Mouse (Mus musculus) gastrocnemius, adult 18-20 months (tissue): ENCODE measurements around the gene Gm13124. TPM values are rescaled to one million over a fixed set of nuclear protein-coding genes. Genes with fewer than 3 reads are reported as not detected.
"Not testable (repeated sequence)": the region's sequence is repeated elsewhere in the genome, so short reads cannot be mapped to it uniquely, and the experiment has no call there.

ENCODE experiments used
- DNase-seq: peaks from one replicate; pipeline ENCODE4 v3.0.0; 2021; ENCODE audit warnings: low spot score
- long read RNA-seq, 2 experiments: library from polyadenylated mRNA; stranded (forward); transcript quantifications; one replicate each; pipeline ENCODE4 v2.0.0; 2021
- total RNA-seq, 2 experiments: library from RNA; stranded (reverse); gene quantifications; 2 replicates each; pipeline ENCODE4 v1.2.3; 2021

The Gm13124 gene
- not detected for total RNA-seq
- long read RNA-seq, experiment 1 = 0 reads
- long read RNA-seq, experiment 2 = 0 reads

GRCm38 (mm10) chr4:144565034-144565433 lies at the start of gene Gm13124:
Gene Gm13124, minus strand, starts transcription at chr4:144565134.
- no peak for DNase-seq

- DNase-seq = no peak
These were observed 49.7 kb upstream of the Gm13124 start for GRCm38 (mm10) chr4:144614586-144614985.

GRCm38 (mm10) chr4:144613407-144613806 lies 48.5 kb upstream of the Gm13124 start, which contains the start of gene Aadacl4:
Gene Aadacl4, plus strand, starts transcription at chr4:144613707.
- no peak for DNase-seq

- no peak for DNase-seq
These were observed 27.9 kb upstream of the Gm13124 start for GRCm38 (mm10) chr4:144592790-144593189.

GRCm38 (mm10) chr4:144586207-144586606 lies 21.3 kb upstream of the Gm13124 start:
- not testable (repeated sequence) for DNase-seq

- no peak for DNase-seq
These were observed 2.8 kb upstream of the Gm13124 start for GRCm38 (mm10) chr4:144567752-144568151.

GRCm38 (mm10) chr4:144561205-144561604 lies 3.7 kb downstream of the Gm13124 start:
- DNase-seq = no peak

GRCm38 (mm10) chr4:144559792-144560191 lies 5.1 kb downstream of the Gm13124 start:
- DNase-seq = no peak

- no peak for DNase-seq
These were observed 13.8 kb downstream of the Gm13124 start for GRCm38 (mm10) chr4:144551156-144551555.

GRCm38 (mm10) chr4:144545339-144545738 lies 19.6 kb downstream of the Gm13124 start:
- DNase-seq = not testable (repeated sequence)

GRCm38 (mm10) chr4:144544689-144545088 lies 20.2 kb downstream of the Gm13124 start:
- no peak for DNase-seq

GRCm38 (mm10) chr4:144519522-144519921 lies 45.4 kb downstream of the Gm13124 start, which contains the start of gene 9430007A20Rik:
Gene 9430007A20Rik, plus strand, starts transcription at chr4:144519822.
- DNase-seq = no peak

- DNase-seq = no peak
These were observed 58.4 kb downstream of the Gm13124 start for GRCm38 (mm10) chr4:144506518-144506917.

Other genes with a start within 250 kb of the Gm13124 start
- gene Gm13128, start 234.9 kb downstream of the Gm13124 start, total RNA-seq = not detected
- not detected for gene Gm13119, start 207.2 kb downstream of the Gm13124 start, total RNA-seq
- not detected for gene Pramef20, start 187.2 kb downstream of the Gm13124 start, total RNA-seq
- under 1 TPM in 1 of 2 experiments, not detected in 1; 0.12 TPM for gene Pramef12, start 156.7 kb downstream of the Gm13124 start, total RNA-seq
- not detected for gene 1700012P22Rik, start 126.4 kb downstream of the Gm13124 start, total RNA-seq
- gene Gm9944, start 111.8 kb downstream of the Gm13124 start, total RNA-seq = not detected
- not detected for gene Aadacl3, start 101.4 kb downstream of the Gm13124 start, total RNA-seq
- gene 9430007A20Rik, start 45.3 kb downstream of the Gm13124 start, total RNA-seq = not detected
- gene Aadacl4, start 48.6 kb upstream of the Gm13124 start, total RNA-seq = not detected
- gene Gm436, start 121.2 kb upstream of the Gm13124 start, total RNA-seq = not detected
- not detected for gene Gm13178, start 156.3 kb upstream of the Gm13124 start, total RNA-seq
- not detected for gene Gm438, start 221.4 kb upstream of the Gm13124 start, total RNA-seq